Mouse (Mus musculus): ENCODE results near the gene 4931422A03Rik.

4931422A03Rik gene

DNA sequence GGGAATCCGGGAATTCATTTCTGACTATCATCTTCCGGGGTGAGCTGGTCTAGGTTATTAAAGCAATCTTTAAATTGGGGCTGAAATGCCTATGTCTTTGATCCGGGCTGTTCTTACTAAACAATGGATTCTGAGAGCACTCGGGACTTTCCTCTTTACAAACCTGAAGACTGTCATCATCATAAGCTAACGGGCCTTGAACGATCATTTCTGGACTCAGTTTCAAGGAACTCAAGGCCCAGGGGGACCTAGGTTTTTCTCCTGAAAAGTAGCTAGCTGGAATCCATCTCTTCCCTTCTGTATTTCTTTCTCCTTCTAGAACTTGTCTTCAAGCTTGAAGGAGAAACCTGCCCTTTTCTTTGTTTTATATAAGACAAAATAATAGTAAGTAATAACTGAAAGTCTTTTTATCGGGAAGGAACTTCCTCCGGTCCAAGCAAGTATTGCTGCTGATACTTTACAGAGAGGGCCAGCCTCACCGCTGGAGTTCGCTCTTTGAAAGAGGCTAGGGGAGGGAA, 59.2 kb downstream of the 4931422A03Rik start:
- no peak for DNase-seq

DNA sequence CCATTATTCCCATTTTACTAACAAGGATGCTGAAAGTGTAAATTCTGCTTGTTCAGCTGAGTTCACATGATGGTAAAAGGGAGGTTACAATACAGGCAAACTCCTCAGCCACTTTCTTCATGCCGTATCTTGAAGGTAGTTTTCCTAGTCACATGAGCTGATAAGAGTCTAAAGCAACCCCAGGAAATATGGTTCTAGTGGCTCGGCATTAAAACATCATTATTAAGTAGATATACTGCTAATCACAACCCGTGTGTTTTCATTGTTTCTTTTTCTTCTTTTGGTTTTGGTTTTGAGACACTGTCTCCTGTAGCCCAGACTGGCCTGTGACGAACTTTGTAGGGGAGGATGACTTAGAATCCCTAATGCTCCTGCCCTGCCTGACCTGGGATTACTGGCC, 60.0 kb downstream of the 4931422A03Rik start:
- DNase-seq = no peak

- no peak for DNase-seq
Observed at GRCm38 (mm10) chr2:103965391-103965790, 62.8 kb downstream of the 4931422A03Rik start.

- DNase-seq = no peak
Observed at GRCm38 (mm10) chr2:103962349-103962748, 65.8 kb downstream of the 4931422A03Rik start.

GRCm38 (mm10) chr2:103959574-103959973, 68.6 kb downstream of the 4931422A03Rik start:
- no peak for DNase-seq

DNA sequence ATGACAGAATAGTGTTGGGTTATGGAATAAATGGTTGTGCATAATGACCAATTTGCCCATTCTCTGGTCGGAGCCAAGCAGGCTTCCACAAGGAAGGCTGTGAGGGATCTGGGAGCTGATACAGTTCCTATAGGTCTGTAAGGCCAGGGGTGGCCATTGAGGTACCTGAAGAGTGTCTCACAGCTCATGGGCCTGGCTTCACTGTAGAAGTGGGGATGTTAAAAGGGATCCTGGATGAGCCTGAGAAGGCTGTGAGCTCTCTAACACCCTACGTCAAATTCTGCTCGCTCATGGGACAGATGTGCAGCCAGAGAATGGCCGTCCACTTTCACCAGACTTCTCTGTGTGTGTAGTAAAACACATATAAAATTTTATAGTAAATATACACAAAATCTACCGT, 69.1 kb downstream of the 4931422A03Rik start:
- no peak for DNase-seq

DNA sequence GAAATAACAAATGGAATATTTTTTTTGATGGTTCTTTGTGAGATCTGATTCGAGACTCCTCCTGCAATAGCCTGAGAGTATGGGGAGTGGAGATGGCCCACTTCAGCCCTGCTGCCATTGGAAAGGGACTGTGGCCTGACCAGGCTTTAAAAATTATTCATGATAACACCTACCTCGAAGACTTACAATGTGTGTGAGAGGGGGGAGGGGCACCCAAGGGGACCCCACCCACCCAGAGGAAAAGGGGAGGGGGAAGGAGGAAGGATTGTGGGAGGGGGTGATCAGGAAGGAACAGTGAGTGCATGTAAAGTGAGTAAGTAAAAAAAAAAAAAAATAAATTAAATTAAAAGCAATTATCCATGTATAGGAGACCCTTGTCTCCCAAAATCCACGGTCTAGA, 69.5 kb downstream of the 4931422A03Rik start:
- no peak for DNase-seq

DNA sequence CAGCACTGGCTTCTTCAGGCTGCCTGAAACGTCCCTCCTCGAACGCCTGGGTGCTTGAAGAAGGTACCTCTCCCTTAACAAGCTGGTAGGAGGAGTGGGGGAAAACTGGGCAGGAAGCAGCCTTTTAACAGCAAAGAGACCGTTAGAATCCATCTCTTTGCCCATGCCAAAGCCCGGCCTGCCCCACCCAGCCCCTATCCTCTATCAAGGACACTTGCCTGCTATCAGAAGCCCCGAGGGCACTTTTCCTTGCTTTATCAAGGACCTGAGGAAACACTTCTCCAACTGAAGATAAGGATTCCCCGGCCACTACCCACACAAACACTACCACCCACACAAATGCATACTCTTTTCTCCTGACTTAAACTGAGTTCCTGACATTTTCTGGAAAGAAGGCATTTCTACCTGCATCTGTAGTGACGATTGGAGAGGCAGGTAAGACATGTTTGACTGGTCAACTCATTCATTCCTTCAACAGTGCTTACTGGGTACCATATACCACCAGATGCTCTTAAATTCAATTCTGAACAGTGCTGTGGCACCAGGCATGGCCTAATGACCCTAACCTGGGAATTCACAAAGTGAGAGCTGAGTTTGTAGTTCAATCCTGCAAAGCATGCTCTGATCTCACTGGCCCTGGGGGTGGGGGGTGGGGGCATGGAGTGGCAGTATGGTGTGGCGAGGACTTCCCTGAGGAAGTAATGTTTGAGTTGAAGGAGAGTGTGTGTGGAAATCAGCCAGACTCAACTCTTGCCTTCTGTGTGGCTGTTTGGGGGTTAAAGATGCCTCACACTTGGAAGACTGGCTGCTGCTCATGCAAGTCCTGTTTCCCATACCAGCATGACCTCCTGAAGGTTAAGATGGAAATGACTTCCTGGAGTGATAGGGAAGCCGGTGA, 70.3 kb downstream of the 4931422A03Rik start, which contains the start of gene Lmo2:
TSS of gene Lmo2 (plus strand) at position 338 of the 898 bp plus-strand sequence.
- no peak for DNase-seq

GRCm38 (mm10) chr2:103956867-103957266, 71.3 kb downstream of the 4931422A03Rik start:
- no peak for DNase-seq

DNA sequence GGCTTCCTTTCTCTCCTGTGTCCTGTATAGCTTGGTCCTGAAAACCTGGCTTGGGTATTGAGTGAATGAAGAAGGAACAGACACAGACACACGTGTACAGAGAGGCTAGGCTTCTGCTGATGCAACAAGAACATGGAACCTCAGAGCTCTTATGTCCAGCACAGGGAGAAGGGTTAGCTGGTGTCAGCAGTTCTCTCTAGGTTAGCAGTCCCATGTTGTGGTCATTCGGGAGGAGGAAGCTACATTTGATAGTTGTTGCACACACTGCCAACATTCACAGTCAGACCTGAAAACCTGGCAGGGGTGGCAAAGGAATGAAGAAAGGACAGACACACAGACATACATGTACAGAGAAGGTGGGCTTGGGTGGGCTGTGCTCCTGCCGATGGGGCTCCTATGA, 72.4 kb downstream of the 4931422A03Rik start:
- DNase-seq = no peak

- no peak for DNase-seq
Observed at GRCm38 (mm10) chr2:103953050-103953835, 74.9 kb downstream of the 4931422A03Rik start.

DNA sequence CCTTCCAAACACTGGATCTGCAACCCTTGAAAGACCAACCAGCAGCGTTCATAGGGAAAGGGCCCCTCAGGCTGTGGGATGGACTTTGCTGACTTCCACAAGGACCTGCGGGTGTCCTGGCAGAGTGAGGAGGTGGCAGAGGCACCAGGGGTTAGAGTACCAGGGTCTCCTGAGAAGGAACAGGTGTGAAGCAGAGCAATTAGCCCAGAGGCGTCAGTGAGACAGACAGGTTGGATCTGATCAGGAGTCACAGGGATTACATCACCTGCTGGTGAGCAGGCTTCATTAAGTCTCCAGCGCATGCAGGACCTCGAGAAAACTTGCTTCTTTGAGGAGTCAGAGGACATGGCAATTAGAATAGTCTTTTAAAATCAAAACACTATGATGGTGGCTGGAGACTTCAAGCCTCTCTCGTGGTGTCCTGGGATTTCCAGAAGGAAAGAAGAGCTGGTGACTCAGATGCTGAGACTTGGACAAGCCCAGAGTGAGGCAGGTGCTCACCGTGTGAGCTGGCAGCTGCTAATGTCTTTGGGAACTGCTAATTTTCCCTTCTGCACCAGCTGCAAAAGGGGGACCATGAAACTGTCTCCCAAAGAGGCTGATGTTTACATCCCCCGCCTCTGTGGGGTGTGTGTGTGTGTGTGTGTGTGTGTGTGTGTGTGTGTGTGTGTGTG, 80.0 kb downstream of the 4931422A03Rik start:
- DNase-seq = no peak

DNA sequence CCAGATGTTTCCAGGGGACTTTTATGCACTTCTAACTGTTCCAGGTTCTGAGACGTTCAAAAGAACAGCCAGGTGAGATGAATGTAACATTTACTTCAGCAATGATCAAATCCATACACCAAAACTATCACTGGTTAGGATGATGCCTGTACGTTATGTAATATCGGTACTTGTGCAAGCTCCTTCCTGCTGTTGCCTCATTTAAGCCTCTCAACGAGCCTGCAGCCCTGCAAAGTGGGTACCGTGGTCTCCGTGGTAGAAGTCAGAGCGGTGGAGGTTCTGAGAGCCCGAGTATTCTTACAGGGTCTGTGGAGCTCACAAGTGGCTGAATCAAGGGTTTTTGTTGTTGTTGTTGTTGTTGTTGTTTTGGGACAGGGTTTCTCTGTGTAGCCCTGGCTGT, 81.3 kb downstream of the 4931422A03Rik start:
- DNase-seq = no peak

DNA sequence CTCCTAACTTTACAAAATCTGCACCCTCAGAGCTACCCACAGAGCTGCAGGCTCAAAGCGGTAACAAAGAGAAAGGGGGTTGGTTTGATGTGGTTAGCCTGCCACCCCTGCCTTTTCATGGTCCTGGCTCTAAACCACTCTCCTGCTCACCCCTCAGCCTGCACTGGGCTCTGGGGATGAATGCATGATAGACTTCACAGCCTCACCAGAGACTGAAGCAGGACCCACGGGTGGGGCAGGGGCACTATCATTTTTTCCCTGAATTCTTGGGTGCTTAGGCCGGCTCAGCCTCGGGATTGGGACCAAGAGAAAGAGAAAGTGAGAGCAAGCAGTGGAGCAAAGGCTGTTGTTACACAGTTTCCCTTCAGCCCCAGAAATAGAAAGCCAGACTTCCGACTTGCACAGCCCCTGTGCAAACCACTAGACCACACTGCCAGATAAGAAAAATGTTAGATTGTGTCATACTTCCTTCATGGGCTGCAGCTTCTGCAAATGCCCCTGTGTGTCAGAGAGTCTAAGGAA, 82.5 kb downstream of the 4931422A03Rik start:
- DNase-seq = peak; percentile 26 to 38

DNA sequence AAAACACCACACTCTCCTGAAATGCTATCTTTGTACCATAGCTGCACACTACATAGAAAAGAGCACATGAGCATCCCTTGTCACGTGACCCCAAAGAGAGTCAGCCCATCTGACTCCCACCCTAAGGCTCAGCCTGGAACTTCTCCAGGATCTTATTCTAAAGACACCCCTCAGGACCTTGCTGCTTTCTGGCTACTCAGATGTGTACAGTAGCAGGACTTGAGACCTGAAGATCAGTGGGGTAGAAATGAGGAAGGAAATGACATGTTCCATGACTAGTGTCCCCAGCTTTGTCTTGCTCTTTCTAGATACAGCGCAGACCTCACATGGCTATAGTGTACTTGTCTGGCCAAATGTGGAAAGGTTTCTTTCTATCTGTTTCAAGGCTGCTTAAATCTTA, 83.3 kb downstream of the 4931422A03Rik start:
- no peak for DNase-seq

DNA sequence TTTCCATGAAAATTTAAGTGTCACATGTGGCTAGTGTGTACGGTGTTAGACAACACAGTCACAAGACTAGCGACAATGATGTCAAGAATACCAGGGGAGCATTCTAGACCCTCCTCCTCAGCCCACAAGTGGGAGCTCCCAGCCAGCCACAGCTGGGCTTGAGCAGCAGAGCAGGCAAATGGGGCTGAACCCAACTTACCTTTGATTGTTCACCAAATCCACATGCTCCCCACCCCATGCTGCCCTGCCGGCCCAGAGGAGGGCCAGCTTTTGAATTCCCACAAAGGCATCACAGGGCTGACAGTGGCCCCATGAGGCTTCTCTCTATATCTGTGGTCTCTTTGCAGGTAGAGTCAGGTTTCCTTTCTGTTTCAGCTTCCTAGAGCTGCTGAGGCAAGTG, 87.1 kb downstream of the 4931422A03Rik start:
- no peak for DNase-seq

- no peak for DNase-seq
Observed at GRCm38 (mm10) chr2:103939003-103939402, 89.2 kb downstream of the 4931422A03Rik start.

GRCm38 (mm10) chr2:103938573-103938972, 89.6 kb downstream of the 4931422A03Rik start:
- DNase-seq = no peak

DNA sequence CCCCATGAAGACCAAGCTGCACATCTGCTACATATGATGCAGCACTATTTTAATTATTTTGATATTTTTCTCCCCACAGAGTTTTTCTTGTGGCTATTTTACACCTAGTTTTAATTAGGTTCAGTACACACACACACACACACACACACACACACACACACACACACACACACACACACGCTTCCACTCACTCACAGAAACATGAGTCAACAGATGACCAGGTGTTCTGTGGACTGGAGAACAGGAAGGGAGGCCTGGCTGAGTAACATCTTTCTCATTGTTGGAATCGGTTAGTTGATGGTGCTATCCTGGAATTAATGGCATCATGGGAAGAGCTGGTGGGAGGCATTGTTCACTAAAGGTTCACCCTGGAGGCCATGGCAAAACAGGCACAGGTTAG, 90.5 kb downstream of the 4931422A03Rik start:
- DNase-seq = no peak

DNA sequence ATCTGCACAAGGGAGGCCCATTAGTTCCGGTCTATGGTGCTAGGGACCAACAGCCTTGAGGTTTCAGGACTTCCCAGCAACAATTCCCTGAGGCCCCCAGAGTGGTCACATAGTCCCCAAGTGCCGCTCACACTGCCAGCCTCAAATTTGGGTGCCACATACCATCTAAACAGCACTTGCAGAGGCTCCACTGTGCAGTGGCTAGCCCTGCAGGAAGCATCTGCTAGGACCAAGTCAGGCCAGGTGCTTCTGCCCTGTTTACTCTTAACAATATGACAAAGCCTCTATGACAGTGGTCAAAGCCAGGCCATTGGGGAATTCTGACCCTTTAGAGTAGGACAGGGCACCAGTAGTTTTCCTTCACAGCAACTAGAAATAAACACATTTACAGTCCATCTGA, 91.5 kb downstream of the 4931422A03Rik start:
- no peak for DNase-seq

- no peak for DNase-seq
Observed at GRCm38 (mm10) chr2:103935691-103936435, 92.3 kb downstream of the 4931422A03Rik start.

GRCm38 (mm10) chr2:103934670-103935069, 93.5 kb downstream of the 4931422A03Rik start:
- no peak for DNase-seq

Data from thymus, postnatal 36 days (tissue).